Mouse (Mus musculus) kidney, embryonic 14.5 days (tissue): ENCODE measurements at regions not wholly inside any gene's neighbourhood (a gene's known extent, or its start where the extent isn't known, plus 50 kb on each side); places are given as distances from the start of the nearest gene placed in this dataset.

Experiments used
- ATAC-seq: fragments of 200-750 bp; cut with Nextera tagmentation; 2 replicates; pipeline ENCODE4 v1.8.0; 2017; ENCODE audit warnings: moderate number of reproducible peaks, mild to moderate bottlenecking, moderate TSS enrichment, moderate library complexity; ENCODE audit not compliant: low FRiP score, low TSS enrichment
- H3K27ac ChIP-seq: fragments of 300-500 bp; sonication (generic); 2 replicates; pipeline ENCODE4 v1.5.1; 2014; ENCODE audit warnings: low read depth, mild to moderate bottlenecking, low read length, moderate library complexity, mixed read lengths
- H3K27me3 ChIP-seq: fragments of 300-500 bp; sonication (generic); 2 replicates; pipeline ENCODE4 v1.6.1; 2014; ENCODE audit warnings: mild to moderate bottlenecking, low read length; ENCODE audit not compliant: control insufficient read depth, insufficient read depth
- H3K36me3 ChIP-seq: fragments of 300-500 bp; sonication (generic); 2 replicates; pipeline ENCODE4 v1.6.1; 2014; ENCODE audit warnings: low read length, mixed read lengths; ENCODE audit not compliant: control insufficient read depth, insufficient read depth
- H3K4me1 ChIP-seq: fragments of 300-500 bp; sonication (generic); 2 replicates; pipeline ENCODE4 v1.6.1; 2014; ENCODE audit warnings: low read length, mixed read lengths; ENCODE audit not compliant: control insufficient read depth, insufficient read depth
- H3K4me2 ChIP-seq: fragments of 300-500 bp; sonication (generic); replicated peaks from 2 replicates; pipeline ENCODE4 v1.6.1; 2014; ENCODE audit warnings: low read depth, mild to moderate bottlenecking, low read length
- H3K4me3 ChIP-seq: fragments of 300-500 bp; sonication (generic); 2 replicates; pipeline ENCODE4 v1.5.1; 2014; ENCODE audit warnings: mild to moderate bottlenecking, low read length
- H3K9ac ChIP-seq: fragments of 300-500 bp; sonication (generic); 2 replicates; pipeline ENCODE4 v1.6.1; 2014; ENCODE audit warnings: low read depth, mild to moderate bottlenecking, low read length, moderate library complexity
- H3K9me3 ChIP-seq: fragments of 300-500 bp; sonication (generic); 2 replicates; pipeline ENCODE4 v1.6.1; 2016; ENCODE audit warnings: low read length; ENCODE audit not compliant: control insufficient read depth
- WGBS: fragments of 180-500 bp; shearing (Covaris S2); extraction: QIAGEN DNeasy Blood & Tissue Kit; methylation state at CpG from one replicate; pipeline ENCODE4 v1.1.7; 2014; 5-methylcytosine and 5-hydroxymethylcytosine counted together

GRCm38 (mm10) chr2:79510485-79511094 is 54.0 kb upstream of the Cerkl start:
- 47% methylated on average over 10 of the region's 10 CpGs for WGBS
- ATAC-seq = 0 out of 2 replicates have a peak, but pooled peaks have one; percentile 55

GRCm38 (mm10) chr2:79511108-79511507 is 54.5 kb upstream of the Cerkl start:
- Histone ChIP-seq H3K27me3 (no peaks in the 10 kb centered on the region), H3K9ac (no peak overlapping the region), H3K27ac (no peak overlapping the region), H3K4me1 (no peaks in the 10 kb centered on the region), H3K4me2 (no peak overlapping the region), H3K9me3 (no peaks in the 10 kb centered on the region), H3K4me3 (no peak overlapping the region), H3K36me3 (no peaks in the 10 kb centered on the region)
- WGBS = 52% methylated on average over 6 of the region's 6 CpGs
- no peak for ATAC-seq

More at GRCm38 (mm10) chr2:79510485-79511094, 54.0 kb upstream of the Cerkl start:
- H3K4me2 ChIP-seq = no peak overlapping the region
- no peak overlapping the region for H3K9ac ChIP-seq
- H3K36me3 ChIP-seq = no peaks in the 10 kb centered on the region
- no peak overlapping the region for H3K4me3 ChIP-seq
- no peaks in the 10 kb centered on the region for H3K9me3 ChIP-seq
- no peaks in the 10 kb centered on the region for H3K27me3 ChIP-seq
- no peaks in the 10 kb centered on the region for H3K4me1 ChIP-seq
- H3K27ac ChIP-seq = no peak overlapping the region

- Histone ChIP-seq H3K4me1 (no peaks in the 10 kb centered on the region), H3K4me3 (no peak overlapping the region), H3K27ac (no peak overlapping the region), H3K36me3 (no peaks in the 10 kb centered on the region), H3K27me3 (no peaks in the 10 kb centered on the region), H3K9me3 (no peaks in the 10 kb centered on the region), H3K4me2 (0 out of 2 replicates have a peak overlapping the region, but pooled peaks have one; percentile 5), H3K9ac (no peak overlapping the region)
- no peak for ATAC-seq
- 26% methylated on average over 11 of the region's 11 CpGs for WGBS
Observed at GRCm38 (mm10) chr2:79511676-79512323, 55.2 kb upstream of the Cerkl start.

- WGBS = 53% methylated on average over 2 of the region's 2 CpGs
- H3K4me2 ChIP-seq = 0 out of 2 replicates have a peak overlapping the region, but pooled peaks have one; percentile 5
- no peak overlapping the region for H3K27ac ChIP-seq
- no peak for ATAC-seq
- H3K36me3 ChIP-seq = no peaks in the 10 kb centered on the region
- no peaks in the 10 kb centered on the region for H3K4me1 ChIP-seq
- H3K9ac ChIP-seq = no peak overlapping the region
- no peak overlapping the region for H3K4me3 ChIP-seq
- H3K9me3 ChIP-seq = no peaks in the 10 kb centered on the region
- no peaks in the 10 kb centered on the region for H3K27me3 ChIP-seq
Observed at GRCm38 (mm10) chr2:79512374-79512773, 55.8 kb upstream of the Cerkl start.

- Histone ChIP-seq H3K9me3 (no peaks in the 10 kb centered on the region), H3K27me3 (no peaks in the 10 kb centered on the region), H3K4me3 (no peak overlapping the region), H3K4me1 (no peaks in the 10 kb centered on the region), H3K9ac (no peak overlapping the region), H3K4me2 (no peak overlapping the region), H3K27ac (no peak overlapping the region), H3K36me3 (no peaks in the 10 kb centered on the region)
- no peak for ATAC-seq
- WGBS = 67% methylated on average over 3 of the region's 3 CpGs
Observed at GRCm38 (mm10) chr2:79513726-79514125, 57.1 kb upstream of the Cerkl start.

- H3K27me3 ChIP-seq = no peaks in the 10 kb centered on the region
- no peak overlapping the region for H3K4me2 ChIP-seq
- no peak overlapping the region for H3K27ac ChIP-seq
- H3K36me3 ChIP-seq = no peaks in the 10 kb centered on the region
- no peak overlapping the region for H3K9ac ChIP-seq
- H3K4me3 ChIP-seq = no peak overlapping the region
- H3K4me1 ChIP-seq = no peaks in the 10 kb centered on the region
- WGBS = 77% methylated on average over 8 of the region's 8 CpGs
- no peak for ATAC-seq
- H3K9me3 ChIP-seq = no peaks in the 10 kb centered on the region
Observed at GRCm38 (mm10) chr2:79518046-79518750, 61.6 kb upstream of the Cerkl start.

- Histone ChIP-seq H3K4me3 (no peak overlapping the region), H3K4me2 (no peak overlapping the region), H3K27me3 (no peaks in the 10 kb centered on the region), H3K27ac (no peak overlapping the region), H3K4me1 (no peaks in the 10 kb centered on the region), H3K9ac (no peak overlapping the region), H3K9me3 (no peaks in the 10 kb centered on the region), H3K36me3 (no peaks in the 10 kb centered on the region)
- WGBS = 82% methylated on average over 6 of the region's 6 CpGs
- no peak for ATAC-seq
Observed at GRCm38 (mm10) chr2:79519799-79520449, 63.3 kb upstream of the Cerkl start.

- H3K27ac ChIP-seq = no peak overlapping the region
- H3K9ac ChIP-seq = no peak overlapping the region
- H3K4me3 ChIP-seq = no peak overlapping the region
- H3K36me3 ChIP-seq = no peaks in the 10 kb centered on the region
- H3K27me3 ChIP-seq = no peaks in the 10 kb centered on the region
- H3K9me3 ChIP-seq = no peaks in the 10 kb centered on the region
- 62% methylated on average over 4 of the region's 4 CpGs for WGBS
- no peak overlapping the region for H3K4me2 ChIP-seq
- ATAC-seq = no peak
- H3K4me1 ChIP-seq = 0 out of 2 replicates have a peak, but pooled peaks cover 3% of the 10 kb centered on the region
Observed at GRCm38 (mm10) chr2:79523441-79523840, 66.9 kb upstream of the Cerkl start.
